Mouse (Mus musculus): ENCODE measurements at regions not wholly inside any gene's neighbourhood (a gene's known extent, or its start where the extent isn't known, plus 50 kb on each side); places are given as distances from the start of the nearest gene placed in this dataset.

DNA sequence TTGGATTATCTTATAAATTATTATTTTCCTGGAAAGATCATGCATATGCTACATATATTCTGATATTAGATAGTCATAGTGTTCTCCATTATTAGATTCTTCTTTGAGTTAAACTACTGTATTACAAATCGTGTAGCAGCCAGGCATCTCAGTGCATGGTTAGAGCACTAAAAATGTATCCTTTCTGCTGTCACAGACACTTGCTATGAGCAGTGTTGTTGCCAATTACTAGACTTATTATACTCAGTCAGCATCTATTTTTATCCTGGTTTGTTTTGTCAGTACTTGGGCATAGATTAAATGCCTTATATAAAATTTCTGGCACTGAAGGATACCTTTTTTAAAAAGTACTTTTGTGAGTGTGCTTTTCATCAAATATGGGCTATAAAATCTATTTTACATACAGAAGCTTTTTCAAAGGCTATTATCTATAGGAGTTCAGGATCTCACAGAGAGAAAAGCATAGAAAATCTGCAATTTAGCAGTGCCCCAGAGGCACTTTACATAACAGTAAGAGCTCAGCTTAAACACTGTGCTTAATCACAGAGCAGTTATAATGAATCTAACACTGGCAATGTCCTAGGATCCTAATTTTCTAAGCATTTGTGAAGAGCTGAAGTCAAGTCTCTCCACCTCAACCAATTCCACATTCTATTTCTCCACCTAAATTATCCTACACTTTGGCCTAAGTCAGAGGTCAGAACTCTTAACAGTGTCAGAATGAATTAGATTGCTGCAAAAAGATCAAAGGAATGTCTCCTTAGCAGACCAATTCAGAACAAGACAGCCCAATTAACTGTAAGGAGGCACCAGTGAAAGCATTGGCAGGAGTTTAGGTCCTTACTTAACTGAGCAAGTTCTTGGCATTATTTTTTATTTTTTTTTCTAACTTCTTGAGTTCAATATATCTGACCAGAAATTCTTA is 301.8 kb upstream of the Tpm3-rs7 start:
- DNase-seq (ENCODE audit: low spot score in 2 of 2), result no peak
- H3K4me3 ChIP-seq, result no peak overlapping the region
- no peak for TF ChIP-seq CTCF (conservative IDR thresholded peaks at IDR 0.05)
- 0 out of 2 replicates have a peak overlapping the region, but pooled peaks have one; percentile 18 for H3K27ac ChIP-seq

DNA sequence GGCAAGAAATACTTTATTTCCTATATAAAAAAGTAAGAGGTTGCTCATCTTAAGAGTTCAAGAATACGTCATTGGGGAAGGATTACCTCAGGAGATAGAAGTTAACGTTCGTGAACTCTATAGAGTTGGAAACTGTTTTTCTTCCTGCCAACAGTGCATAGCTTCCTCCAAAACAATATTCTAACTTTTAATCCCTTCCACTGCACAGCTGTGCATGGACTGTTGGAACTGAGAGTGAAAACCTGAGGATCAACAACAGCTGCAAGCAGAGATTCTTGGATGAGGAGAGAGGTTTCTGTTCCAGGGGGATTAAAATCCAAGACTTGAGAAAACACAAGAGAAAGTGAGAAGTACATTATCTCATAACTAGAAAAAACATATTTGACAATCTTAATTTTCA is 288.2 kb upstream of the Tpm3-rs7 start:
- DNase-seq (ENCODE audit: low spot score in 2 of 2), result no peak
- no peak for TF ChIP-seq CTCF (conservative IDR thresholded peaks at IDR 0.05)
- Histone ChIP-seq H3K27ac (no peak overlapping the region), H3K4me3 (no peak overlapping the region)

All from layer of hippocampus, adult 2 months (tissue).